Comparison of ENCODE assay signal across 8 mouse cellular contexts in the genomic region with DNA sequence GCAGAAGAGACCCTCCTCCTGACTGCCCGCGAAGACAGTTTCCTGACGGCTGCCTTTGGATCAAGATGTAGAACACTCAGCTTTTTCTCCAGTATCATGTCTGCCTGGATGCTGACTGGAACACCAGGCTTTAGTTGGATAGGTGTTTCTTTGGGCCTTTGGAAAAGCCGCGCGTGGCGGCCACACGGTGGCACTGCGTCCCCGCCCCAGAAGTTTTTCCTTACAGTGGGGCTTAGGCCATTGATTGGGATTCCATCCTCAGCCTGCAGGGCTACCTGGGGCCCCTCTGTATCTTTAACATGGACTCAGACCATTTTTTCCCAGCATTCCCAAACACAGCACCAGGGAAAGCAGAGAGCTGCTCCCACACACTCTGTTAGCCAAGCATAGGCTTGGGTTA. TPM values are rescaled to one million over a fixed set of nuclear protein-coding genes. Genes with fewer than 3 reads are reported as not detected.
DNase-seq lines count a peak whose midpoint lies in the region; ATAC-seq and TF ChIP-seq lines count a peak whose summit lies in the region.

No protein-coding gene starts in this region.

- no peak for TF ChIP-seq POLR2A in bone marrow, adult 2 months (IDR thresholded peaks at IDR 0.05; ENCODE audit: borderline replicate concordance, control insufficient read depth, low read depth, low read length)

- 16% methylated on average over 10 of the region's 10 CpGs for WGBS in midbrain, embryonic 11.5 days
- WGBS in midbrain, embryonic 16.5 days, result 18% methylated on average over 10 of the region's 10 CpGs
- 45% methylated on average over 10 of the region's 10 CpGs for WGBS in bone marrow, adult 2 months
- WGBS in midbrain, postnatal 0 days, result 16% methylated on average over 10 of the region's 10 CpGs

- H3K9ac ChIP-seq in midbrain, embryonic 11.5 days (ENCODE audit: low read length), result no peak overlapping the region
- H3K9ac ChIP-seq in midbrain, embryonic 16.5 days (ENCODE audit: low read depth, low read length), result no peak overlapping the region
- no peak overlapping the region for H3K9ac ChIP-seq in midbrain, postnatal 0 days (replicated peaks; ENCODE audit: low read length, poor library complexity, severe bottlenecking)

- H3K4me3 ChIP-seq in midbrain, embryonic 11.5 days (ENCODE audit: low read depth, low read length), result no peak overlapping the region
- H3K4me3 ChIP-seq in midbrain, embryonic 16.5 days (ENCODE audit: low read depth, low read length), result no peak overlapping the region
- H3K4me3 ChIP-seq in bone marrow, adult 2 months (replicated peaks; ENCODE audit: control insufficient read depth, low read depth, low read length), result no peak overlapping the region
- no peak overlapping the region for H3K4me3 ChIP-seq in midbrain, postnatal 0 days (ENCODE audit: low read depth, low read length)

- DNase-seq in gastrocnemius, postnatal 14 days, result peak; percentile 35
- DNase-seq in gastrocnemius, postnatal 4 days (ENCODE audit: low spot score in 2 of 2), result no peak
- peak; percentile 95 for DNase-seq in midbrain, embryonic 11.5 days (ENCODE audit: low spot score, missing footprints)
- peak; percentile 65 for DNase-seq in midbrain, postnatal 0 days (ENCODE audit: low spot score)
- no peak for DNase-seq in cerebellum, adult 9-10 months

- no peaks in the 10 kb centered on the region for H3K9me3 ChIP-seq in midbrain, embryonic 11.5 days (ENCODE audit: control insufficient read depth, low read length)
- no peaks in the 10 kb centered on the region for H3K9me3 ChIP-seq in midbrain, embryonic 16.5 days (replicated peaks; ENCODE audit: control insufficient read depth, low read length, poor library complexity, severe bottlenecking)
- no peaks in the 10 kb centered on the region for H3K9me3 ChIP-seq in midbrain, postnatal 0 days (ENCODE audit: low read length)

- no peak for ATAC-seq in midbrain, embryonic 11.5 days (ENCODE audit: low FRiP score)
- ATAC-seq in midbrain, embryonic 16.5 days, result no peak
- ATAC-seq in midbrain, postnatal 0 days (ENCODE audit: low FRiP score), result no peak
- no peak for ATAC-seq in granulocyte monocyte progenitor cell, adult 5-6 weeks (replicated peaks; ENCODE audit: poor library complexity, severe bottlenecking)

- no peak overlapping the region for H3K4me2 ChIP-seq in midbrain, embryonic 11.5 days
- no peak overlapping the region for H3K4me2 ChIP-seq in midbrain, embryonic 16.5 days (ENCODE audit: low read length)
- H3K4me2 ChIP-seq in midbrain, postnatal 0 days (ENCODE audit: low read depth, low read length, poor library complexity, severe bottlenecking), result no peak overlapping the region

- H3K27me3 ChIP-seq in midbrain, embryonic 11.5 days (ENCODE audit: control insufficient read depth, insufficient read depth, low read length), result no peaks in the 10 kb centered on the region; the same call in 1 of the 2 replicates
- no peaks in the 10 kb centered on the region for H3K27me3 ChIP-seq in midbrain, embryonic 16.5 days (ENCODE audit: control insufficient read depth, insufficient read depth, low read depth, low read length)
- H3K27me3 ChIP-seq in midbrain, postnatal 0 days (ENCODE audit: insufficient read depth, low read length), result no peaks in the 10 kb centered on the region

- intact Hi-C loops in gastrocnemius, postnatal 14 days (cut with DNase I; ENCODE audit: low total_unique reads), result no loop called here

- H3K27ac ChIP-seq in midbrain, embryonic 11.5 days (ENCODE audit: low read depth, low read length), result no peak overlapping the region
- H3K27ac ChIP-seq in midbrain, embryonic 16.5 days (ENCODE audit: low read length), result no peak overlapping the region
- H3K27ac ChIP-seq in bone marrow, adult 2 months (ENCODE audit: control insufficient read depth, insufficient read depth, low read depth, low read length, poor library complexity), result no peak overlapping the region
- H3K27ac ChIP-seq in midbrain, postnatal 0 days (ENCODE audit: low read depth, low read length), result no peak overlapping the region

- no peaks in the 10 kb centered on the region for H3K36me3 ChIP-seq in midbrain, embryonic 11.5 days (ENCODE audit: control insufficient read depth, insufficient read depth, low read length)
- no peaks in the 10 kb centered on the region for H3K36me3 ChIP-seq in midbrain, embryonic 16.5 days (ENCODE audit: control insufficient read depth, insufficient read depth, low read length)
- no peaks in the 10 kb centered on the region for H3K36me3 ChIP-seq in midbrain, postnatal 0 days (ENCODE audit: insufficient read depth, low read length)

- 0 out of 2 replicates have a peak, but pooled peaks cover 2% of the 10 kb centered on the region for H3K4me1 ChIP-seq in midbrain, embryonic 11.5 days (ENCODE audit: control insufficient read depth, insufficient read depth, low read length)
- H3K4me1 ChIP-seq in midbrain, embryonic 16.5 days (ENCODE audit: control insufficient read depth, insufficient read depth, low read length), result peaks cover 3% of the 10 kb centered on the region
- no peaks in the 10 kb centered on the region; the same call in 1 of the 2 replicates for H3K4me1 ChIP-seq in bone marrow, adult 2 months (ENCODE audit: control insufficient read depth, insufficient read depth, low read length)
- H3K4me1 ChIP-seq in midbrain, postnatal 0 days (ENCODE audit: insufficient read depth, low read length), result no peaks in the 10 kb centered on the region

- TF ChIP-seq CTCF in bone marrow, adult 2 months (IDR thresholded peaks at IDR 0.05; ENCODE audit: control insufficient read depth, insufficient read depth, low read length), result peak; percentile 32; the same call in 1 of the 2 replicates
- peak; percentile 89 for TF ChIP-seq CTCF in midbrain, postnatal 0 days (IDR thresholded peaks at IDR 0.05)

RNA-seq across cellular contexts. Expression of gene Haao, which starts 18.8 kb away (rescaled TPM):
- total RNA-seq in gastrocnemius, postnatal 14 days (2021), result not detected
- total RNA-seq in gastrocnemius, postnatal 4 days (2021), result under 1 TPM in 1 of 2 experiments, not detected in 1; 0.54 TPM
- 0.22 TPM in 1 of 2 replicates, not detected in the other for polyA plus RNA-seq in midbrain, embryonic 11.5 days (2014; fragmentation: Nextera tagmentation; extraction: Ambion mirVana)
- 0.23 TPM in 1 of 2 replicates, not detected in the other for polyA plus RNA-seq in midbrain, embryonic 16.5 days (2015; fragmentation: Nextera tagmentation; extraction: Ambion mirVana)
- polyA plus RNA-seq in bone marrow, adult 2 months (2011; ENCODE audit: insufficient read depth, insufficient read length, low replicate concordance, missing spikeins), result 41.3 and 96.3 TPM in 2 replicates
- not detected in 2 replicates for total RNA-seq in midbrain, postnatal 0 days (2014; rRNA removed)
- 0.23 and 0.56 TPM in 2 replicates for polyA plus RNA-seq in midbrain, postnatal 0 days (2015; fragmentation: Nextera tagmentation; extraction: Ambion mirVana)
- total RNA-seq in granulocyte monocyte progenitor cell, adult 5-6 weeks (2014; fragmentation: Nextera tagmentation), result 36.7 and 42.2 TPM in 2 replicates
- 17.0 and 26.2 TPM in 2 replicates for total RNA-seq in granulocyte monocyte progenitor cell, adult 5-6 weeks (2017)

Comparison
In these comparisons a context has a peak if more than half of its experiments do, and no peak if none do; other contexts are left out.
1. DNase-seq: peak in gastrocnemius, postnatal 14 days (single experiment), midbrain, embryonic 11.5 days (single experiment) and midbrain, postnatal 0 days (single experiment); none in gastrocnemius, postnatal 4 days (0 of 2) and cerebellum, adult 9-10 months (single experiment).
2. RNA of gene Haao, which starts 18.8 kb away (total RNA-seq): 17.0 to 42.2 TPM in granulocyte monocyte progenitor cell, adult 5-6 weeks; 0.54 TPM in gastrocnemius, postnatal 4 days, not detected in gastrocnemius, postnatal 14 days and not detected in midbrain, postnatal 0 days; every median in the first group is over 10 times any median in the second.